ENCODE assay signal across 12 mouse cellular contexts in the genomic region with DNA sequence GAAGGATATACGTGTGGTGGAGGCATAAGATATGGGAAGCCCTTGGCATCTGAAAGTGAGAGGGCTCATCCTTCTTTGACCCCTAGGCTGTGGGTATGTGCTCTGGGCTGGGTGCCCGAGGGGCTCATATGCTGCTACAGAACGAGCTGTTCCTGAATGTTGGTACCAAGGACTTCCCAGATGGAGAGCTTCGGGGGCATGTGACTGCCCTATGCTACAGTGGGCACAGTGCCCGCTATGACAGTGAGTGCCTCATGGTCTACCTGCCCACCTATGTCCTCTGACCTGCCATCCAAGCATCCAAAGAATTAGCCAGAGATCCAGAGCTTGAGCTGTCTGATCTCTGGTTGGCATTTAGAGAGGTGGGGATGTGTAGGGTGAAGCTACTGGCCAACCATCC.
"Had no signal": no experiment of that assay in that cellular context is flagged by ENCODE, and none has a peak within 500 bp of the region (broad histone marks: within the 10 kb centered on the region; RNA-seq: fewer than 3 reads in every experiment).

No protein-coding gene starts in this region.

- DNase-seq: retina, postnatal 1 day; right cerebral cortex, adult 18-20 months; right cerebral cortex, postnatal 14 days; right cerebral cortex, postnatal 25 days; right cerebral cortex, postnatal 4 days; spleen, adult 18-20 months; thymus, adult 18-20 months; thymus, adult 2 months; thymus, postnatal 14 days; thymus, postnatal 25 days; thymus, postnatal 36 days; thymus, postnatal 4 days had no signal
